Mouse (Mus musculus) stomach, embryonic 14.5 days (tissue): ENCODE results near the gene Fip1l1. TPM values are rescaled to one million over a fixed set of nuclear protein-coding genes. Genes with fewer than 3 reads are reported as not detected.

ENCODE experiments used
- ATAC-seq: fragments of 200-750 bp; cut with Nextera tagmentation; 2 replicates; pipeline ENCODE4 v1.8.0; 2017; ENCODE audit warnings: low read depth, moderate TSS enrichment; ENCODE audit not compliant: insufficient number of reproducible peaks, insufficient read depth, low FRiP score
- H3K27ac ChIP-seq: fragments of 300-500 bp; sonication (generic); 2 replicates; pipeline ENCODE4 v1.5.1; 2014; ENCODE audit warnings: mild to moderate bottlenecking, low read length, moderate library complexity, mixed read lengths
- H3K27me3 ChIP-seq: fragments of 300-500 bp; sonication (generic); 2 replicates; pipeline ENCODE4 v1.6.1; 2014; ENCODE audit warnings: low read length, control low read depth, mixed read lengths; ENCODE audit not compliant: control insufficient read depth, insufficient read depth
- H3K36me3 ChIP-seq: fragments of 300-500 bp; sonication (generic); 2 replicates; pipeline ENCODE4 v1.6.1; 2014; ENCODE audit warnings: mild to moderate bottlenecking, control low read depth, low read length, moderate library complexity, mixed read lengths; ENCODE audit not compliant: control insufficient read depth, insufficient read depth
- H3K4me1 ChIP-seq: fragments of 300-500 bp; sonication (generic); 2 replicates; pipeline ENCODE4 v1.6.1; 2014; ENCODE audit warnings: low read length, control low read depth, mixed read lengths; ENCODE audit not compliant: control insufficient read depth, insufficient read depth
- H3K4me2 ChIP-seq: fragments of 300-500 bp; sonication (generic); replicated peaks from 2 replicates; pipeline ENCODE4 v1.6.1; 2014; ENCODE audit warnings: low read depth, low read length, control low read depth
- H3K4me3 ChIP-seq: fragments of 300-500 bp; sonication (generic); 2 replicates; pipeline ENCODE4 v1.5.1; 2014; ENCODE audit warnings: low read depth, low read length, control low read depth
- H3K9ac ChIP-seq: fragments of 300-500 bp; sonication (generic); replicated peaks from 2 replicates; pipeline ENCODE4 v1.6.1; 2014; ENCODE audit warnings: low read depth, mild to moderate bottlenecking, control low read depth, low read length, moderate library complexity, mixed read lengths
- H3K9me3 ChIP-seq: fragments of 300-500 bp; sonication (generic); 2 replicates; pipeline ENCODE4 v1.6.1; 2016; ENCODE audit warnings: low read depth, low read length, control low read depth; ENCODE audit not compliant: control insufficient read depth
- WGBS: fragments of 180-500 bp; shearing (Covaris S2); extraction: QIAGEN DNeasy Blood & Tissue Kit; methylation state at CpG from one replicate; pipeline ENCODE4 v1.1.7; 2014; 5-methylcytosine and 5-hydroxymethylcytosine counted together
- polyA plus RNA-seq: library from polyadenylated mRNA; unstranded; fragments of >200 nt; fragmentation: Nextera tagmentation; extraction: Ambion mirVana; gene quantifications from 2 replicates; pipeline ENCODE4 v1.2.1, GENCODE M21; 2014

Gene Fip1l1
- polyA plus RNA-seq, 1 experiment from 2014 or later, result 88.6 TPM

- no peak for ATAC-seq
- Histone ChIP-seq H3K9ac (no peak overlapping the region), H3K27me3 (no peaks in the 10 kb centered on the region), H3K4me1 (peaks cover 5% of the 10 kb centered on the region; the same call in 1 of the 2 replicates), H3K27ac (no peak overlapping the region), H3K9me3 (no peaks in the 10 kb centered on the region), H3K4me2 (no peak overlapping the region), H3K36me3 (no peaks in the 10 kb centered on the region), H3K4me3 (no peak overlapping the region)
- WGBS, result 73% methylated on average over 4 of the region's 4 CpGs
Measured at GRCm38 (mm10) chr5:74640504-74640903, 105.3 kb downstream of the Fip1l1 start.

GRCm38 (mm10) chr5:74641000-74641399 lies 105.8 kb downstream of the Fip1l1 start:
- H3K4me3 ChIP-seq, result no peak overlapping the region
- H3K9ac ChIP-seq, result no peak overlapping the region
- H3K9me3 ChIP-seq, result no peaks in the 10 kb centered on the region
- WGBS, result 52% methylated on average over 6 of the region's 6 CpGs
- peaks cover 5% of the 10 kb centered on the region; the same call in 1 of the 2 replicates for H3K4me1 ChIP-seq
- H3K36me3 ChIP-seq, result no peaks in the 10 kb centered on the region
- no peaks in the 10 kb centered on the region for H3K27me3 ChIP-seq
- no peak overlapping the region for H3K27ac ChIP-seq
- no peak for ATAC-seq
- no peak overlapping the region for H3K4me2 ChIP-seq

GRCm38 (mm10) chr5:74642291-74642690 lies 107.0 kb downstream of the Fip1l1 start:
- H3K9me3 ChIP-seq, result no peaks in the 10 kb centered on the region
- H3K4me2 ChIP-seq, result no peak overlapping the region
- no peaks in the 10 kb centered on the region for H3K36me3 ChIP-seq
- 47% methylated on average over 2 of the region's 2 CpGs for WGBS
- no peaks in the 10 kb centered on the region for H3K27me3 ChIP-seq
- H3K4me1 ChIP-seq, result peaks cover 5% of the 10 kb centered on the region; the same call in 1 of the 2 replicates
- H3K9ac ChIP-seq, result no peak overlapping the region
- ATAC-seq, result no peak
- H3K27ac ChIP-seq, result no peak overlapping the region
- H3K4me3 ChIP-seq, result no peak overlapping the region

- Histone ChIP-seq H3K4me1 (no peaks in the 10 kb centered on the region), H3K4me3 (no peak overlapping the region), H3K4me2 (no peak overlapping the region), H3K9me3 (no peaks in the 10 kb centered on the region), H3K9ac (no peak overlapping the region), H3K36me3 (no peaks in the 10 kb centered on the region), H3K27ac (no peak overlapping the region), H3K27me3 (no peaks in the 10 kb centered on the region)
- WGBS, result 25% methylated on average over 5 of the region's 6 CpGs
- ATAC-seq, result peak; percentile 14; the same call in 1 of the 2 replicates
Measured at GRCm38 (mm10) chr5:74647584-74647984, 112.3 kb downstream of the Fip1l1 start.

GRCm38 (mm10) chr5:74648216-74648615 lies 113.0 kb downstream of the Fip1l1 start:
- no peaks in the 10 kb centered on the region for H3K36me3 ChIP-seq
- H3K4me2 ChIP-seq, result no peak overlapping the region
- H3K27me3 ChIP-seq, result no peaks in the 10 kb centered on the region
- no peak overlapping the region for H3K9ac ChIP-seq
- H3K9me3 ChIP-seq, result no peaks in the 10 kb centered on the region
- no peak for ATAC-seq
- H3K4me1 ChIP-seq, result no peaks in the 10 kb centered on the region
- H3K27ac ChIP-seq, result no peak overlapping the region
- WGBS, result 84% methylated on average over 9 of the region's 9 CpGs
- no peak overlapping the region for H3K4me3 ChIP-seq

Other genes starting within 250 kb of the Fip1l1 start
- gene Scfd2, start 3.7 kb upstream of the Fip1l1 start, polyA plus RNA-seq, result 15.0 TPM in 2 replicates
- gene Lnx1, start 167.5 kb downstream of the Fip1l1 start, polyA plus RNA-seq, result 4.9 and 5.9 TPM in 2 replicates